In the genomic region with DNA sequence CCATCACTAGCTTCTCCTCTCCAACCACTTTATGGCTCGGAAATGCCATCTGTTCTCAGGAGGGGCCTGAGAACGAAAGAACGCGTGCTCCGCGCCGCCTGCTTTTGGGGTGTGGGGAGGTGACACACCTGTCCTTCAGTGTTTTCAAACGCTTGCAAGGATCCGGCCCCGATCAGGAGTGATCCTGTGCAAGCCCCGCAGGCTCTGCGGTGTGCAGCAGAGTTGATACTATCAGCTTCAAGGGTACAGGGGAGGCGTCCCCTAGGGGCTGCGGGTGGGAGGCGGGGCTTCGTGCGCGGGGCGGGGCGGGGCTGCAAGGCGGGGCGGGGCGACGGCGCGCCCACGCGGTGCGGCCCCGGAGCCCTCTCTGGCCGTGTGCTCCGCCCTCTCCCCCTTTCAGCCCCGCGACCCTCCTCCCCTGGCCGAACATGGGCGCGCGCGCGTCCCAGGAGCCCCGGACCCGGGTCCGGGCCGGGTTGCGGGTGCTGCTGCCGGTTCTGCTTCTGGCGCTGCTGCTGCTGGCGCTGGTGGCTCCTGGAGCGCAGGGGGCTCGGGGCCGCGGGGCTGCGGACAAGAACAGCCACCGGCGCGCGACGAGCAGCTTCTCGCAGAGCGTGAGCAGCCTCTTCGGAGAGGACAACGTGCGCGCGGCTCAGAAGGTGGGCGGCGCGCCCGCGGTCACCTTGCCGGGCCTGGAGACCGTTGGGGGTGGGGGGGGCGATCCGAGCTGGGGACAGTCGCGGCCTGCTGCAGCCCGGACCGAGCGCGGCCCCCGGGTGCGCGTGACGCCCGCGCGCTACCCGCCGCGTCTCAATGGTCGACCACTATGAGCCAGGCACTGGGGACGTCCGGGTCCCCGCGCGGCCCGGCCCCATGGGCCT, we compare ENCODE assay signal across 8 mouse cellular contexts. TPM values are rescaled to one million over a fixed set of nuclear protein-coding genes. Genes with fewer than 3 reads are reported as not detected.
DNase-seq lines count a peak whose midpoint lies in the region; ATAC-seq lines count a peak whose summit lies in the region.

A gene (plus strand): TSS at position 335 of the 881 bp plus-strand sequence.

- ATAC-seq in intestine, embryonic 15.5 days: peak; percentile 95
- ATAC-seq in limb, embryonic 11.5 days (ENCODE audit: insufficient number of reproducible peaks, low FRiP score, low TSS enrichment, low read depth): peak; percentile 90
- ATAC-seq in midbrain, embryonic 14.5 days (ENCODE audit: low FRiP score, low TSS enrichment): peak; percentile 89

- 0 out of 2 replicates have a peak, but pooled peaks cover 7% of the 10 kb centered on the region for H3K4me1 ChIP-seq in intestine, embryonic 15.5 days (replicated peaks)
- H3K4me1 ChIP-seq in limb, embryonic 11.5 days (ENCODE audit: control insufficient read depth, insufficient read depth, low read length): no peaks in the 10 kb centered on the region
- H3K4me1 ChIP-seq in midbrain, embryonic 14.5 days (ENCODE audit: control insufficient read depth, insufficient read depth, low read length): peaks cover 16% of the 10 kb centered on the region

- no peaks in the 10 kb centered on the region for H3K9me3 ChIP-seq in intestine, embryonic 15.5 days
- H3K9me3 ChIP-seq in limb, embryonic 11.5 days (ENCODE audit: control insufficient read depth, low read length): no peaks in the 10 kb centered on the region
- H3K9me3 ChIP-seq in midbrain, embryonic 14.5 days (ENCODE audit: control insufficient read depth, low read length): 0 out of 2 replicates have a peak, but pooled peaks cover 3% of the 10 kb centered on the region

- WGBS in intestine, embryonic 15.5 days: under 1% methylated on average over 86 of the region's 97 CpGs
- WGBS in limb, embryonic 11.5 days: under 1% methylated on average over 68 of the region's 97 CpGs
- under 1% methylated on average over 96 of the region's 97 CpGs for WGBS in midbrain, embryonic 14.5 days

- H3K9ac ChIP-seq in intestine, embryonic 15.5 days: peak within 1 kb of the TSS; percentile 95
- H3K9ac ChIP-seq in limb, embryonic 11.5 days (ENCODE audit: low read length): peak within 1 kb of the TSS; percentile 88
- H3K9ac ChIP-seq in midbrain, embryonic 14.5 days (replicated peaks; ENCODE audit: low read length): peak within 1 kb of the TSS; percentile 86

- DNase-seq in layer of hippocampus, adult 11-12 months (ENCODE audit: low spot score): peak; percentile 43
- no peak for DNase-seq in layer of hippocampus, adult 9-10 months (ENCODE audit: low spot score)
- peak; percentile 58 to 59 for DNase-seq in cerebellum, postnatal 36 days
- DNase-seq in gastrocnemius, postnatal 36 days: peak; percentile 11 to 27
- peak; percentile 87 for DNase-seq in limb, embryonic 11.5 days (ENCODE audit: low spot score)
- peak; percentile 82 for DNase-seq in midbrain, embryonic 14.5 days
- peak; percentile 35 to 49 for DNase-seq in spleen, postnatal 14 days (ENCODE audit: low spot score in 2 of 2)

- H3K36me3 ChIP-seq in intestine, embryonic 15.5 days: no peaks in the 10 kb centered on the region
- no peaks in the 10 kb centered on the region for H3K36me3 ChIP-seq in limb, embryonic 11.5 days (ENCODE audit: control insufficient read depth, insufficient read depth, low read length)
- H3K36me3 ChIP-seq in midbrain, embryonic 14.5 days (ENCODE audit: control insufficient read depth, insufficient read depth, low read length): no peaks in the 10 kb centered on the region

- H3K27ac ChIP-seq in intestine, embryonic 15.5 days: peak within 1 kb of the TSS; percentile 88
- peak within 1 kb of the TSS; percentile 56 for H3K27ac ChIP-seq in limb, embryonic 11.5 days (replicated peaks; ENCODE audit: low read depth, low read length)
- H3K27ac ChIP-seq in midbrain, embryonic 14.5 days (replicated peaks; ENCODE audit: low read depth, low read length): peak within 1 kb of the TSS; percentile 76

- H3K4me3 ChIP-seq in intestine, embryonic 15.5 days (replicated peaks): peak within 1 kb of the TSS; percentile 96
- H3K4me3 ChIP-seq in limb, embryonic 11.5 days (ENCODE audit: low read depth, low read length): peak within 1 kb of the TSS; percentile 93
- H3K4me3 ChIP-seq in midbrain, embryonic 14.5 days (replicated peaks; ENCODE audit: low read depth, low read length): peak within 1 kb of the TSS; percentile 86

- intact Hi-C loops in gastrocnemius, postnatal 36 days (cut with DNase I): no loop called here

- no peaks in the 10 kb centered on the region for H3K27me3 ChIP-seq in intestine, embryonic 15.5 days (replicated peaks)
- H3K27me3 ChIP-seq in limb, embryonic 11.5 days (ENCODE audit: control insufficient read depth, insufficient read depth, low read length): no peaks in the 10 kb centered on the region
- H3K27me3 ChIP-seq in midbrain, embryonic 14.5 days (ENCODE audit: control insufficient read depth, insufficient read depth, low read length): no peaks in the 10 kb centered on the region

- H3K4me2 ChIP-seq in intestine, embryonic 15.5 days (replicated peaks): peak within 1 kb of the TSS; percentile 84
- peak within 1 kb of the TSS; percentile 74 for H3K4me2 ChIP-seq in limb, embryonic 11.5 days (ENCODE audit: low read depth, severe bottlenecking)
- H3K4me2 ChIP-seq in midbrain, embryonic 14.5 days (ENCODE audit: low read length): peak within 1 kb of the TSS; percentile 82

RNA-seq across cellular contexts. Expression of the gene that starts here (rescaled TPM):
- total RNA-seq in gastrocnemius, postnatal 36 days (2021): 1 to 10 TPM; 3.8 to 4.0 TPM
- polyA plus RNA-seq in intestine, embryonic 15.5 days (2015; fragmentation: Nextera tagmentation; extraction: Ambion mirVana): 59.6 and 60.4 TPM in 2 replicates
- 36.9 and 39.3 TPM in 2 replicates for polyA plus RNA-seq in limb, embryonic 11.5 days (2014; fragmentation: Nextera tagmentation; extraction: Ambion mirVana)
- polyA plus RNA-seq in midbrain, embryonic 14.5 days (2014; fragmentation: Nextera tagmentation; extraction: Ambion mirVana): 26.8 and 37.8 TPM in 2 replicates
